Mouse (Mus musculus) heart, postnatal 0 days (tissue): Measurements from ENCODE around the gene Plekha4.
A peak's percentile ranks its signal among the peaks of the same experiment; 100 is the strongest.

Experiments
- CTCF ChIP-seq: IDR thresholded peaks from 2 replicates; pipeline ENCODE4 v1.5.1; 2016; ENCODE audit warnings: antibody characterized with exemption, control low read depth, low read depth
- EP300 ChIP-seq: IDR thresholded peaks from 2 replicates; pipeline ENCODE4 v1.6.1; 2016; ENCODE audit warnings: antibody characterized with exemption, low read depth

DNA sequence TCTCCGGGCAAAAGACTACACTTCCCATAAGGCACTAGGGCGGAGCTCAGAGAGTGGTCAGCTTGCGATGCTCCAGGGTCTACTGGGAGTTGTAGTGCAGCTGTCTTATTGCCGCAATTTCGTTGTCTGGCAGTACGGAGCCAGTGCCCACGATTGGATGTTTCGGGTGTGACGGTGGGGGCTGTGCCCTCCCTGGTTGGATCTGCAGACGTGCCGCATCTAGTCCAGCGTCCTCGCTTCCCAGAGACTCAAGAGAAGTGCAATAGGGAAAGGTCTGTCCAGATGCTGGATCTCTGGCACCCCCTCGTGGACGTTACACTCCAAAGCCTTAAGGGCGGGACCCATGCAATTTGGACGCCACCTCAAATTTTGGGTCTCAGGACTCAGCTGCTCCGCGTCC is 63.0 kb downstream of the Plekha4 start:
- peak; percentile 93 for TF ChIP-seq CTCF
- TF ChIP-seq EP300: no peak
